In the genomic region with DNA sequence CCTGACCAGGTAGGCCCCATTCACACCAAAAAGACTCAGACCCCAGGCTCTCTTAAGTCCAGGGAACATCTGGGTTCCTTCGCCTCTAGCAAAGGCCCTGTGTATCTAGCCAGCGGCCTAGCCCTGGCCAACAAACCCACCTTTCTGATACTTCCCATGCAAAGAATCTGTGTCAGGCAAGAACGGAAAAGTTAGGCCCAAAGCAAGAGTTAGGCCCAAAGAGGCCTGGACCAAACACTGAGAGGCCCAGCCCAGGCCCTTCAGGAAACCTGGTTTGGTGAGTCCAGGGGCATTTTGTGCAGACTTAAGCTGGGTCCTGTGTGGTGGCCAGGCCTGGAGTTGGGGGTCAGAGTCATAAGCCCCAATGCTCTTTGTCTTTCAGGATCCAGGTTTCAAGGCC, we compare ENCODE assay signal across 13 mouse cellular contexts. TPM values are rescaled to one million over a fixed set of nuclear protein-coding genes. Genes with fewer than 3 reads are reported as not detected.
A peak's percentile ranks its signal among the peaks of the same experiment; 100 is the strongest.
DNase-seq lines count a peak whose midpoint lies in the region; ATAC-seq and TF ChIP-seq lines count a peak whose summit lies in the region.
"Had no signal": no experiment of that assay in that cellular context is flagged by ENCODE, and none has a peak within 500 bp of the region (broad histone marks: within the 10 kb centered on the region; RNA-seq: fewer than 3 reads in every experiment).

No protein-coding gene starts in this region.

- TF ChIP-seq CTCF in liver, embryonic 14.5 days (IDR thresholded peaks at IDR 0.05; ENCODE audit: low read depth), result no peak

- H3K27me3 ChIP-seq in hindbrain, embryonic 10.5 days (ENCODE audit: insufficient read depth, poor library complexity, severe bottlenecking), result peaks cover 100% of the 10 kb centered on the region
- H3K27me3 ChIP-seq in hindbrain, embryonic 16.5 days (replicated peaks; ENCODE audit: control insufficient read depth, insufficient read depth, low read length), result peaks cover 91% of the 10 kb centered on the region
- H3K27me3 ChIP-seq in midbrain, embryonic 15.5 days (replicated peaks), result peaks cover 96% of the 10 kb centered on the region
- H3K27me3 ChIP-seq in midbrain, embryonic 10.5 days (ENCODE audit: low read depth, poor library complexity, severe bottlenecking), result peaks cover 100% of the 10 kb centered on the region
- peaks cover 100% of the 10 kb centered on the region for H3K27me3 ChIP-seq in liver, embryonic 14.5 days (ENCODE audit: control insufficient read depth, insufficient read depth, low read length)

- no peaks in the 10 kb centered on the region for H3K9me3 ChIP-seq in hindbrain, embryonic 10.5 days
- no peaks in the 10 kb centered on the region for H3K9me3 ChIP-seq in hindbrain, embryonic 16.5 days (ENCODE audit: control insufficient read depth, low read length)
- no peaks in the 10 kb centered on the region for H3K9me3 ChIP-seq in midbrain, embryonic 15.5 days
- H3K9me3 ChIP-seq in midbrain, embryonic 10.5 days (replicated peaks), result no peaks in the 10 kb centered on the region
- no peaks in the 10 kb centered on the region for H3K9me3 ChIP-seq in liver, embryonic 14.5 days (ENCODE audit: control insufficient read depth, low read length)
- H3K9me3 ChIP-seq: megakaryocyte, embryonic 14.5 days had no signal

- no peak for TF ChIP-seq EP300 in liver, embryonic 14.5 days (IDR thresholded peaks at IDR 0.05; ENCODE audit: low read depth)

- DNase-seq in hindbrain, embryonic 10.5 days (ENCODE audit: low spot score), result peak; percentile 30
- DNase-seq in midbrain, embryonic 10.5 days (ENCODE audit: low spot score), result no peak
- no peak for DNase-seq in liver, embryonic 14.5 days (ENCODE audit: low read depth in 3 of 3, low spot score in 3 of 3)
- DNase-seq in layer of hippocampus, adult 9-11 months, result no peak
- no peak for DNase-seq in gastrocnemius, postnatal 14 days
- no peak for DNase-seq in urinary bladder, adult 18-20 months (ENCODE audit: low spot score in 2 of 2)
- DNase-seq: cerebellum, postnatal 36 days; heart, postnatal 36 days; kidney, postnatal 10 days had no signal

- WGBS in hindbrain, embryonic 10.5 days, result 17% methylated on average over 3 of the region's 3 CpGs
- 42% methylated on average over 3 of the region's 3 CpGs for WGBS in hindbrain, embryonic 16.5 days
- 30% methylated on average over 3 of the region's 3 CpGs for WGBS in midbrain, embryonic 15.5 days
- 21% methylated on average over 3 of the region's 3 CpGs for WGBS in midbrain, embryonic 10.5 days
- 51% methylated on average over 3 of the region's 3 CpGs for WGBS in liver, embryonic 14.5 days (ENCODE audit: insufficient replicate concordance)

- H3K36me3 ChIP-seq in hindbrain, embryonic 10.5 days, result no peaks in the 10 kb centered on the region
- no peaks in the 10 kb centered on the region for H3K36me3 ChIP-seq in hindbrain, embryonic 16.5 days (ENCODE audit: control insufficient read depth, insufficient read depth, low read length)
- no peaks in the 10 kb centered on the region for H3K36me3 ChIP-seq in midbrain, embryonic 15.5 days (replicated peaks)
- H3K36me3 ChIP-seq in midbrain, embryonic 10.5 days, result no peaks in the 10 kb centered on the region
- H3K36me3 ChIP-seq in liver, embryonic 14.5 days (replicated peaks; ENCODE audit: control insufficient read depth, insufficient read depth, low read depth), result no peaks in the 10 kb centered on the region

- no peak overlapping the region for H3K4me2 ChIP-seq in hindbrain, embryonic 16.5 days (ENCODE audit: low read length)
- 0 out of 2 replicates have a peak overlapping the region, but pooled peaks have one; percentile 59 for H3K4me2 ChIP-seq in midbrain, embryonic 15.5 days
- H3K4me2 ChIP-seq in liver, embryonic 14.5 days (ENCODE audit: low read depth), result no peak overlapping the region

- H3K4me1 ChIP-seq in hindbrain, embryonic 10.5 days (replicated peaks), result peaks cover 51% of the 10 kb centered on the region
- peaks cover 22% of the 10 kb centered on the region for H3K4me1 ChIP-seq in hindbrain, embryonic 16.5 days (ENCODE audit: control insufficient read depth, insufficient read depth, low read depth, low read length)
- H3K4me1 ChIP-seq in midbrain, embryonic 15.5 days, result peaks cover 26% of the 10 kb centered on the region
- peaks cover 39% of the 10 kb centered on the region for H3K4me1 ChIP-seq in midbrain, embryonic 10.5 days
- no peaks in the 10 kb centered on the region for H3K4me1 ChIP-seq in liver, embryonic 14.5 days (replicated peaks; ENCODE audit: control insufficient read depth in 2 of 2, insufficient read depth in 2 of 2, low read length in 1 of 2)

- no peak overlapping the region for H3K27ac ChIP-seq in hindbrain, embryonic 10.5 days
- H3K27ac ChIP-seq in hindbrain, embryonic 16.5 days (ENCODE audit: low read depth, low read length), result no peak overlapping the region
- H3K27ac ChIP-seq in midbrain, embryonic 15.5 days, result no peak overlapping the region
- no peak overlapping the region for H3K27ac ChIP-seq in midbrain, embryonic 10.5 days (replicated peaks)
- no peak overlapping the region for H3K27ac ChIP-seq in liver, embryonic 14.5 days

- intact Hi-C loops in gastrocnemius, postnatal 14 days (cut with DNase I; ENCODE audit: low total_unique reads), result no loop called here

- H3K4me3 ChIP-seq in hindbrain, embryonic 10.5 days, result peak overlapping the region; percentile 59; the same call in 1 of the 2 replicates
- H3K4me3 ChIP-seq in hindbrain, embryonic 16.5 days (ENCODE audit: low read length), result no peak overlapping the region
- no peak overlapping the region for H3K4me3 ChIP-seq in midbrain, embryonic 15.5 days
- no peak overlapping the region for H3K4me3 ChIP-seq in midbrain, embryonic 10.5 days
- H3K4me3 ChIP-seq in liver, embryonic 14.5 days (ENCODE audit: insufficient read depth in 1 of 2, low read depth in 2 of 2, low read length in 2 of 2), result peak overlapping the region; percentile 31 to 34; a peak in 3 of 4 replicates

- no peak for ATAC-seq in hindbrain, embryonic 16.5 days
- no peak for ATAC-seq in midbrain, embryonic 15.5 days (replicated peaks)
- ATAC-seq in liver, embryonic 14.5 days (ENCODE audit: insufficient read depth), result no peak

- no peak overlapping the region for H3K9ac ChIP-seq in hindbrain, embryonic 16.5 days (ENCODE audit: low read depth, low read length)
- no peak overlapping the region for H3K9ac ChIP-seq in midbrain, embryonic 15.5 days
- H3K9ac ChIP-seq in liver, embryonic 14.5 days (replicated peaks), result no peak overlapping the region

RNA-seq across cellular contexts. Expression of gene Foxf1, which starts 1.4 kb away (rescaled TPM):
- polyA plus RNA-seq in hindbrain, embryonic 10.5 days (2016; fragmentation: Nextera tagmentation; extraction: Ambion mirVana), result 3.9 and 4.9 TPM in 2 replicates
- 1.1 and 1.3 TPM in 2 replicates for polyA plus RNA-seq in hindbrain, embryonic 16.5 days (2015; fragmentation: Nextera tagmentation; extraction: Ambion mirVana)
- polyA plus RNA-seq in midbrain, embryonic 15.5 days (2015; fragmentation: Nextera tagmentation; extraction: Ambion mirVana), result 1.0 and 1.6 TPM in 2 replicates
- 0.17 and 1.1 TPM in 2 replicates for polyA plus RNA-seq in midbrain, embryonic 10.5 days (2016; fragmentation: Nextera tagmentation; extraction: Ambion mirVana)
- polyA plus RNA-seq in liver, embryonic 14.5 days (2012; rRNA removed), result 2.5 and 3.7 TPM in 2 replicates
- 2.3 and 2.8 TPM in 2 replicates for polyA plus RNA-seq in liver, embryonic 14.5 days (2014; fragmentation: Nextera tagmentation; extraction: Ambion mirVana)
- under 1 TPM; 0.14 to 0.18 TPM for total RNA-seq in gastrocnemius, postnatal 14 days (2021)

RNA-seq across cellular contexts. Expression of gene Mthfsd, which starts 22.6 kb away (rescaled TPM):
- polyA plus RNA-seq in hindbrain, embryonic 10.5 days (2016; fragmentation: Nextera tagmentation; extraction: Ambion mirVana), result 60.5 and 68.2 TPM in 2 replicates
- 45.2 and 46.3 TPM in 2 replicates for polyA plus RNA-seq in hindbrain, embryonic 16.5 days (2015; fragmentation: Nextera tagmentation; extraction: Ambion mirVana)
- polyA plus RNA-seq in midbrain, embryonic 15.5 days (2015; fragmentation: Nextera tagmentation; extraction: Ambion mirVana), result 51.1 and 52.3 TPM in 2 replicates
- 66.3 and 66.8 TPM in 2 replicates for polyA plus RNA-seq in midbrain, embryonic 10.5 days (2016; fragmentation: Nextera tagmentation; extraction: Ambion mirVana)
- polyA plus RNA-seq in liver, embryonic 14.5 days (2012; rRNA removed), result 18.0 and 20.3 TPM in 2 replicates
- 21.5 and 24.7 TPM in 2 replicates for polyA plus RNA-seq in liver, embryonic 14.5 days (2014; fragmentation: Nextera tagmentation; extraction: Ambion mirVana)
- 10 to 100 TPM; 12.5 to 13.0 TPM for total RNA-seq in gastrocnemius, postnatal 14 days (2021)

RNA-seq across cellular contexts. Expression of gene Foxc2, which starts 30.4 kb away (rescaled TPM):
- 7.0 and 13.7 TPM in 2 replicates for polyA plus RNA-seq in hindbrain, embryonic 10.5 days (2016; fragmentation: Nextera tagmentation; extraction: Ambion mirVana)
- polyA plus RNA-seq in hindbrain, embryonic 16.5 days (2015; fragmentation: Nextera tagmentation; extraction: Ambion mirVana), result 1.9 and 2.8 TPM in 2 replicates
- 4.2 and 5.2 TPM in 2 replicates for polyA plus RNA-seq in midbrain, embryonic 15.5 days (2015; fragmentation: Nextera tagmentation; extraction: Ambion mirVana)
- polyA plus RNA-seq in midbrain, embryonic 10.5 days (2016; fragmentation: Nextera tagmentation; extraction: Ambion mirVana), result 5.1 and 6.1 TPM in 2 replicates
- polyA plus RNA-seq in liver, embryonic 14.5 days (2012; rRNA removed), result 0.06 TPM in 2 replicates
- polyA plus RNA-seq in liver, embryonic 14.5 days (2014; fragmentation: Nextera tagmentation; extraction: Ambion mirVana), result 0.06 TPM in 1 of 2 replicates, not detected in the other
- total RNA-seq in gastrocnemius, postnatal 14 days (2021), result under 1 TPM; 0.33 to 0.45 TPM

RNA-seq across cellular contexts. Expression of gene Foxl1, which starts 42.2 kb away (rescaled TPM):
- polyA plus RNA-seq in hindbrain, embryonic 10.5 days (2016; fragmentation: Nextera tagmentation; extraction: Ambion mirVana), result 1.6 and 3.5 TPM in 2 replicates
- polyA plus RNA-seq in hindbrain, embryonic 16.5 days (2015; fragmentation: Nextera tagmentation; extraction: Ambion mirVana), result 0.09 and 0.16 TPM in 2 replicates
- 0.12 and 0.18 TPM in 2 replicates for polyA plus RNA-seq in midbrain, embryonic 15.5 days (2015; fragmentation: Nextera tagmentation; extraction: Ambion mirVana)
- 1.1 TPM in 2 replicates for polyA plus RNA-seq in midbrain, embryonic 10.5 days (2016; fragmentation: Nextera tagmentation; extraction: Ambion mirVana)
- polyA plus RNA-seq in liver, embryonic 14.5 days (2012; rRNA removed), result 0.07 and 0.10 TPM in 2 replicates
- polyA plus RNA-seq in liver, embryonic 14.5 days (2014; fragmentation: Nextera tagmentation; extraction: Ambion mirVana), result 0.05 and 0.08 TPM in 2 replicates
- total RNA-seq in gastrocnemius, postnatal 14 days (2021), result under 1 TPM in 1 of 2 experiments, not detected in 1; 0.10 TPM
- total RNA-seq: gastrocnemius, adult 18-20 months had no signal

Comparison
In these comparisons a context has a peak if more than half of its experiments do, and no peak if none do; other contexts are left out.
1. H3K4me3 ChIP-seq: peak in hindbrain, embryonic 10.5 days (single experiment) and liver, embryonic 14.5 days (2 of 2); none in hindbrain, embryonic 16.5 days (single experiment), midbrain, embryonic 15.5 days (single experiment) and midbrain, embryonic 10.5 days (single experiment).